Mouse (Mus musculus): ENCODE measurements around the gene Tmem160.

DNA sequence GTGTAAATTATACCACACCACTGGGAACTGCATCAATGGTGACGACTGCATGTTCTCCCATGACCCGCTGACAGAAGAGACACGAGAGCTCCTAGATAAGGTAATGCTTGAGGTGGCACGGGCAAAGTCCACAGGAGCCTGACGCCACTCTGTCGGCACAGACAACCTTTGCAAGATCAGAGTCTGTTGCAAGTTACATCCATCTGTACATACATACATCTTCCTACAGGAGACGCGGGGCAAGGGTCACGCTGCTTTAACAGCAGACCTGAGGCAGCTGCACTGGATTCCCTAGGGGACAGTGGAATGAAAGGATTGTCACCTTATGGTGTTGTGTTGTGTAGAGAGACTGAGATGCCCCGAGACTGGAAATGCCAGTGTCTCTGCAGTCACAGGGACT lies 26.9 kb upstream of the Tmem160 start:
- TF ChIP-seq CTCF (IDR thresholded peaks at IDR 0.05; ENCODE audit: low read depth) (no peak), EP300 (optimal IDR thresholded peaks at IDR 0.05) (no peak)
